ENCODE assay signal across 19 mouse cellular contexts in genomic region chr9:62843356-62844024, GRCm38 (mm10). TPM values are rescaled to one million over a fixed set of nuclear protein-coding genes. Genes with fewer than 3 reads are reported as not detected.
"Had no signal": no experiment of that assay in that cellular context is flagged by ENCODE, and none has a peak within 500 bp of the region (broad histone marks: within the 10 kb centered on the region; RNA-seq: fewer than 3 reads in every experiment).

No protein-coding gene starts in this region.

- H3K4me3 ChIP-seq: liver, embryonic 15.5 days; lung, embryonic 15.5 days; midbrain, embryonic 13.5 days; midbrain, embryonic 15.5 days; neural tube, embryonic 12.5 days; stomach, embryonic 15.5 days had no signal

- H3K9ac ChIP-seq: liver, embryonic 15.5 days; liver, postnatal 0 days; lung, embryonic 15.5 days; midbrain, embryonic 13.5 days; midbrain, embryonic 15.5 days; neural tube, embryonic 12.5 days; stomach, embryonic 15.5 days had no signal

- H3K27me3 ChIP-seq: liver, embryonic 15.5 days; lung, embryonic 15.5 days; midbrain, embryonic 15.5 days; neural tube, embryonic 12.5 days; stomach, embryonic 15.5 days had no signal

- H3K9me3 ChIP-seq: liver, embryonic 15.5 days; lung, embryonic 15.5 days; midbrain, embryonic 13.5 days; midbrain, embryonic 15.5 days; neural tube, embryonic 12.5 days; stomach, embryonic 15.5 days had no signal

- DNase-seq: liver, postnatal 0 days; lung, adult 2 months; lung, postnatal 14 days; lung, postnatal 36 days; right cerebral cortex, postnatal 14 days; thymus, adult 2 months; thymus, postnatal 25 days; thymus, postnatal 4 days had no signal

- ATAC-seq: liver, postnatal 0 days; lung, postnatal 0 days; midbrain, embryonic 13.5 days; midbrain, embryonic 15.5 days had no signal

- H3K27ac ChIP-seq: liver, embryonic 15.5 days; lung, embryonic 15.5 days; macrophage; midbrain, embryonic 13.5 days; midbrain, embryonic 15.5 days; neural tube, embryonic 12.5 days; stomach, embryonic 15.5 days; stomach, postnatal 0 days had no signal

- H3K36me3 ChIP-seq: midbrain, embryonic 13.5 days; midbrain, embryonic 15.5 days; neural tube, embryonic 12.5 days; stomach, embryonic 15.5 days had no signal

- H3K4me2 ChIP-seq: liver, embryonic 15.5 days; lung, embryonic 15.5 days; midbrain, embryonic 11.5 days; midbrain, embryonic 13.5 days; midbrain, embryonic 15.5 days; neural tube, embryonic 12.5 days; stomach, embryonic 15.5 days had no signal

RNA-seq across cellular contexts. Expression of gene Calml4, which starts 14.4 kb away (rescaled TPM):
- total RNA-seq: neutrophil, adult 5-6 weeks had no signal
